Mouse (Mus musculus): ENCODE results near the gene Sall1. TPM values are rescaled to one million over a fixed set of nuclear protein-coding genes. Genes with fewer than 3 reads are reported as not detected.

Sall1 gene
- polyA plus RNA-seq, 2 experiments, result 8.4 to 13.6 TPM

DNA sequence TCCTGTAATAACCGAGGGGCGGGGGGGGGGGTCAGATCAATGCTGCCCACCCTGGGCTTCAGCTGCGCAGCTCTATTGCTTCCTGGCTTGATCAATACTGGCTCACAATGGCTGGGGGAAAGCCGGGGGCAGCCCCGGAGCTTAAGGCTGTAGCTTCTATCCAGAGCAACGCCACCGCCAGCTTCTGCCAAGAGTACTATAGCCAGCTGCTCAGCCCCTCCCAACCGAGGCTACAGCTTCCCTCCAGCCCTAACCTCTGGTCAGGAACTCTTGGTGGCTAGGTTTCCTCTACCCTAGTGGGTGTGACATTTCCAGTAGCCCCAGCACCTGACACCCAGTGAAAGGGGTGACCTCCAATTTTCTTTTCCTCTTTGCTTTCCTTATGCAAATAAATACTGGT is 36.8 kb downstream of the Sall1 start:
- no peak for ATAC-seq (ENCODE audit: low FRiP score, low read depth)
- no peaks in the 10 kb centered on the region for H3K36me3 ChIP-seq (ENCODE audit: control insufficient read depth, insufficient read depth, low read length)
- H3K4me3 ChIP-seq (replicated peaks; ENCODE audit: low read length), result peak overlapping the region; percentile 50
- WGBS, result 5% methylated on average over 8 of the region's 8 CpGs
- no peak for TF ChIP-seq POLR2A (IDR thresholded peaks at IDR 0.05; ENCODE audit: borderline replicate concordance, extremely low read depth, insufficient read depth, insufficient read length)
- no peak for DNase-seq (ENCODE audit: low spot score)
- peaks cover 12% of the 10 kb centered on the region for H3K27me3 ChIP-seq (ENCODE audit: control insufficient read depth, insufficient read depth, low read length)
- peak overlapping the region; percentile 87 for H3K4me2 ChIP-seq (replicated peaks; ENCODE audit: low read depth, low read length, severe bottlenecking)
- peaks cover 14% of the 10 kb centered on the region; the same call in 1 of the 2 replicates for H3K4me1 ChIP-seq (ENCODE audit: control insufficient read depth, insufficient read depth, low read length)
- no peak overlapping the region for H3K9ac ChIP-seq (ENCODE audit: low read depth, low read length, severe bottlenecking)
- no peaks in the 10 kb centered on the region for H3K9me3 ChIP-seq (ENCODE audit: control insufficient read depth, low read length)
- no peak overlapping the region for H3K27ac ChIP-seq (replicated peaks; ENCODE audit: low read depth, low read length)

DNA sequence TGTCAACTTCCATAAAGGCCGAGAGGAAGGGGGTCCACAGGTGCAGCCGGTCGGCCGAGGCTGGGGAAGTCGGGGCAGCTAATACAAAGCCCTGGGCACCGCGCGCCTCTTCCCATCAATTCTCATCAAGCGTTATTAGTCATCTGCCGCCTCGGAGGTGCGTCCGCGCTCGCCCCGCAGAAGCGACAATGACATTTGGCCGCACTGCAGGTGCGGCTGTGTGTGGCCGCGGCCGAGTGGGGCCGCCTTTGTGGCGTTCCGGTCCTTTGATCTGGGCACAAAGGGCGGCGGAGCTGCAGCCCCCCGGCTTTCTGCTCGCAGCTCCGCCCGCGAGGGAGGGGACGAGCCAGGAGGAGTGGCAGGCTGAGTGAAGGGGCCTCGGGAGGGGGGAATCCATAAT is 37.5 kb downstream of the Sall1 start:
- ATAC-seq (ENCODE audit: low FRiP score, low read depth), result no peak
- Histone ChIP-seq H3K4me2 (replicated peaks; ENCODE audit: low read depth, low read length, severe bottlenecking) (peak overlapping the region; percentile 87), H3K4me1 (ENCODE audit: control insufficient read depth, insufficient read depth, low read length) (peaks cover 14% of the 10 kb centered on the region; the same call in 1 of the 2 replicates), H3K9ac (ENCODE audit: low read depth, low read length, severe bottlenecking) (peak overlapping the region; percentile 49), H3K36me3 (ENCODE audit: control insufficient read depth, insufficient read depth, low read length) (no peaks in the 10 kb centered on the region), H3K27ac (replicated peaks; ENCODE audit: low read depth, low read length) (no peak overlapping the region), H3K27me3 (ENCODE audit: control insufficient read depth, insufficient read depth, low read length) (peaks cover 12% of the 10 kb centered on the region), H3K4me3 (replicated peaks; ENCODE audit: low read length) (peak overlapping the region; percentile 50), H3K9me3 (ENCODE audit: control insufficient read depth, low read length) (no peaks in the 10 kb centered on the region)
- no peak for TF ChIP-seq POLR2A (IDR thresholded peaks at IDR 0.05; ENCODE audit: borderline replicate concordance, extremely low read depth, insufficient read depth, insufficient read length)
- under 1% methylated on average over 34 of the region's 34 CpGs for WGBS
- no peak for DNase-seq (ENCODE audit: low spot score)

DNA sequence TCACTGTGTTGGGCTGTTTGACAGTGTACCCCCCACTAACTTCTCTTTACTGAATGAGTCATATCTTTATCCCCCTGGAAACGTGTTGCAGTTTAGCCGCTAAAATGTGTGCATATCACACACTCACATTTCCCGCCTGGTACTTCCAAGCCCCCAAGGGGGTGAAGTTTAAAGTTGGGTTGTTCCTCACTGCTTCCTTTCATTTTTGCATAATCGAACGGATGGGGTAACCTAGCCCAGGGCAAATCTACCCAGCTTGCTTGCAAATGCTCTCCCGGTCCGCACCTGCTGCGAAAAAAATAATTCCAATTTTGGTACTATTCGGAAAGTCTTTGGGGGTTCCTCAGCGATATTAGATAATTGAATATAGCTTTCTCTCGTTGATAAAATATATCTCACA is 38.2 kb downstream of the Sall1 start:
- Histone ChIP-seq H3K36me3 (ENCODE audit: control insufficient read depth, insufficient read depth, low read length) (no peaks in the 10 kb centered on the region), H3K4me1 (ENCODE audit: control insufficient read depth, insufficient read depth, low read length) (peaks cover 14% of the 10 kb centered on the region; the same call in 1 of the 2 replicates), H3K9ac (ENCODE audit: low read depth, low read length, severe bottlenecking) (no peak overlapping the region), H3K9me3 (ENCODE audit: control insufficient read depth, low read length) (no peaks in the 10 kb centered on the region), H3K4me3 (replicated peaks; ENCODE audit: low read length) (peak overlapping the region; percentile 50; the same call in 1 of the 2 replicates), H3K27ac (replicated peaks; ENCODE audit: low read depth, low read length) (no peak overlapping the region), H3K4me2 (replicated peaks; ENCODE audit: low read depth, low read length, severe bottlenecking) (peak overlapping the region; percentile 87), H3K27me3 (ENCODE audit: control insufficient read depth, insufficient read depth, low read length) (peaks cover 12% of the 10 kb centered on the region)
- ATAC-seq (ENCODE audit: low FRiP score, low read depth) (no peak), DNase-seq (ENCODE audit: low spot score) (no peak)
- 32% methylated on average over 11 of the region's 11 CpGs for WGBS
- no peak for TF ChIP-seq POLR2A (IDR thresholded peaks at IDR 0.05; ENCODE audit: borderline replicate concordance, extremely low read depth, insufficient read depth, insufficient read length)

DNA sequence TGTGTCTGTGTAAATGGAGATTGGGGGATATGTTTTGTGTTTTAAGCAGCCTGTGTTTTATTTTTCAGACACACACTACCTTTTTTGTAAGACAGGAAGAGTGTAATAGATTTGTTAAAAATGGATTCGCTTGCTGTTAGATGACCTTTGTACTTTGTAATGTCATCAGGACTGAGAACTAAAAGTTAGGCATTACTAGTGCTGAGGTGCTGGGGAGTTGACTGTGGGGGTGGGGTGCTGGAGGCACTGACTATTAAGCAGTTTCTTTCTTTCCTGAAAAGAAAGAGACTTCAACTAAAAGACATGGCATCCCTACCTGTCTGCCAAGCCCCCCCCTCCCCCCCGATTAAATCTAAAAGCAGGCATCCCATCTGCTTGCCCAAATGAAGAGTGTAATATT is 39.9 kb downstream of the Sall1 start:
- ATAC-seq (ENCODE audit: low FRiP score, low read depth), result no peak
- no peak overlapping the region for H3K9ac ChIP-seq (ENCODE audit: low read depth, low read length, severe bottlenecking)
- no peak overlapping the region for H3K4me2 ChIP-seq (replicated peaks; ENCODE audit: low read depth, low read length, severe bottlenecking)
- TF ChIP-seq POLR2A (IDR thresholded peaks at IDR 0.05; ENCODE audit: borderline replicate concordance, extremely low read depth, insufficient read depth, insufficient read length), result no peak
- no peak overlapping the region for H3K4me3 ChIP-seq (replicated peaks; ENCODE audit: low read length)
- peaks cover 12% of the 10 kb centered on the region for H3K27me3 ChIP-seq (ENCODE audit: control insufficient read depth, insufficient read depth, low read length)
- H3K4me1 ChIP-seq (ENCODE audit: control insufficient read depth, insufficient read depth, low read length), result peaks cover 14% of the 10 kb centered on the region; the same call in 1 of the 2 replicates
- H3K36me3 ChIP-seq (ENCODE audit: control insufficient read depth, insufficient read depth, low read length), result no peaks in the 10 kb centered on the region
- H3K9me3 ChIP-seq (ENCODE audit: control insufficient read depth, low read length), result no peaks in the 10 kb centered on the region
- H3K27ac ChIP-seq (replicated peaks; ENCODE audit: low read depth, low read length), result no peak overlapping the region
- 38% methylated on average over 2 of the region's 2 CpGs for WGBS
- no peak for DNase-seq (ENCODE audit: low spot score)

DNA sequence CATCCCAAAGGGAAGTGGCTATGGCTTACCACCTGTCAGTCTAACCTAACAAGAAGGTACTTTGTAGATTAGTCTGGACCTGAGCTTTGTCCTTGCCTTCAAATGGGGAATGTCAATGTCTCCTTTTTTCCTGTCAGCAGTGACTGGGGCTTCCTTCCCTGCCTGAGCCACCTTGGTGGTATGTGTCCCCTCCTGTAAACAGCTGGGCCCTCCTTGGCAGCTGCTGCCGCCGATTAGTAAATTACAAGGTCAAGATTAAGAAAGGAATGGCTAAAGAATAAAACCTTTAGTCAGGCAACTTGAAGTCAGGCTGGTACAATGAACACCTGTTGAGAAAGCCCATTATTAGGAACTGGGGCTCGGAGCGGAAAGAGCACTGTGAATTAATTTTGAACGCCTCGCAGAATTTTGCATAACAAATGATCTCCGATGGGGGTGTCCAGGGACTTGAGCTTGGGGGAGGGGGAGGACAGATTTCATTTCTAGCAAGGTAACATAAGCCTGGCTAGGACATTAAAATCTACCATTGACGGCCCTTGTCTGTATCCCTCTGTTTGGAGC is 40.5 kb downstream of the Sall1 start:
- Histone ChIP-seq H3K4me3 (replicated peaks; ENCODE audit: low read length) (no peak overlapping the region), H3K27ac (replicated peaks; ENCODE audit: low read depth, low read length) (no peak overlapping the region), H3K9ac (ENCODE audit: low read depth, low read length, severe bottlenecking) (no peak overlapping the region), H3K36me3 (ENCODE audit: control insufficient read depth, insufficient read depth, low read length) (no peaks in the 10 kb centered on the region), H3K4me2 (replicated peaks; ENCODE audit: low read depth, low read length, severe bottlenecking) (no peak overlapping the region), H3K9me3 (ENCODE audit: control insufficient read depth, low read length) (no peaks in the 10 kb centered on the region), H3K27me3 (ENCODE audit: control insufficient read depth, insufficient read depth, low read length) (peaks cover 9% of the 10 kb centered on the region), H3K4me1 (ENCODE audit: control insufficient read depth, insufficient read depth, low read length) (peaks cover 14% of the 10 kb centered on the region; the same call in 1 of the 2 replicates)
- WGBS, result 28% methylated on average over 8 of the region's 8 CpGs
- TF ChIP-seq POLR2A (IDR thresholded peaks at IDR 0.05; ENCODE audit: borderline replicate concordance, extremely low read depth, insufficient read depth, insufficient read length), result no peak
- ATAC-seq (ENCODE audit: low FRiP score, low read depth) (no peak), DNase-seq (ENCODE audit: low spot score) (no peak)

Data from limb, embryonic 14.5 days (tissue).